Mouse (Mus musculus): Measurements from ENCODE around the gene Ttc7b. TPM values are rescaled to one million over a fixed set of nuclear protein-coding genes. Genes with fewer than 3 reads are reported as not detected.

Gene Ttc7b
- total and polyA plus RNA-seq, 3 experiments: 11.7 to 23.7 TPM; not detected in 1

DNA sequence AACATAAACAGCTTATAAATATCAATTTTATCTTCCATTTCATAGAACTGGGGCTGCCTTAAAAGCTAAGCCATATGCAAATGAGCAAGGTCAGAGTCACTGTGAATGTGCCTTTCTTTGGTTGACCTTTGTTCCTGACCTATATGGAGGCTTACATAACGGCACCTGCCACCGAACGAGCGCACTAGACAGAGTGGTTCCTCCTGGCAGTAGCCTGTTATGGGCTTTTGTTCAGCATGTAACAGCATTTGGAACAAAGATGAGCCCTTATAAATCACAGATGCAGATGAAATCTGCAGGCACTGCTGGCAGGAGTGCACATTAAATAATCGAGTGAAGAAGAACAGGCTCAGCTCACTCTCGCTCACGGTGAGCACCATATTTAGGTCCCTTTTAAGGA, 179.0 kb downstream of the Ttc7b start:
- Histone ChIP-seq H3K9me3 (replicated peaks; ENCODE audit: insufficient read depth, low read length) (no peaks in the 10 kb centered on the region), H3K27ac (ENCODE audit: control insufficient read depth, low read depth, low read length) (no peak overlapping the region), H3K9ac (ENCODE audit: control insufficient read depth, low read depth, low read length, poor library complexity, severe bottlenecking) (no peak overlapping the region), H3K79me2 (ENCODE audit: control insufficient read depth, insufficient read depth, low read length, poor library complexity) (no peaks in the 10 kb centered on the region), H3K4me1 (ENCODE audit: control insufficient read depth in 1 of 2, insufficient read depth in 2 of 2, low read length in 2 of 2) (peaks cover 3 to 9% of the 10 kb centered on the region in 2 experiments), H3K4me3 (ENCODE audit: control insufficient read depth in 1 of 2, insufficient read depth in 1 of 2, low read depth in 2 of 2, low read length in 2 of 2) (no peak overlapping the region), H3K27me3 (ENCODE audit: control insufficient read depth in 1 of 2, insufficient read depth in 2 of 2, low read length in 2 of 2) (no peaks in the 10 kb centered on the region), H3K36me3 (ENCODE audit: control insufficient read depth in 1 of 2, insufficient read depth in 2 of 2, low read length in 2 of 2) (no peaks in the 10 kb centered on the region; a peak in 1 of 4 replicates)
- DNase-seq (ENCODE audit: low read depth, low spot score): no peak
- TF ChIP-seq ZMIZ1 (IDR thresholded peaks at IDR 0.05; ENCODE audit: low read depth, low read length) (no peak), E2F4 (IDR thresholded peaks at IDR 0.05; ENCODE audit: borderline replicate concordance, low read depth, low read length) (no peak), SMC3 (IDR thresholded peaks at IDR 0.05; ENCODE audit: low read depth, low read length) (no peak), HCFC1 (IDR thresholded peaks at IDR 0.05; ENCODE audit: low read depth, low read length) (no peak), USF2 (IDR thresholded peaks at IDR 0.05; ENCODE audit: borderline replicate concordance in 1 of 2, insufficient read depth in 1 of 2, low read depth in 1 of 2, low read length in 2 of 2) (no peak), MYC (IDR thresholded peaks at IDR 0.05; ENCODE audit: low read depth, low read length) (no peak), POLR2A (IDR thresholded peaks at IDR 0.05; ENCODE audit: control insufficient read depth in 1 of 2, insufficient read depth in 1 of 2, low read depth in 1 of 2, low read length in 2 of 2, poor library complexity in 1 of 2) (no peak), ELF1 (IDR thresholded peaks at IDR 0.05; ENCODE audit: low read depth, low read length) (no peak), TCF12 (IDR thresholded peaks at IDR 0.05; ENCODE audit: low read depth, low read length) (no peak), GATA1 (IDR thresholded peaks at IDR 0.05; ENCODE audit: low read depth, low read length) (no peak), ZNF384 (IDR thresholded peaks at IDR 0.05; ENCODE audit: low read depth, low read length) (no peak), MYB (IDR thresholded peaks at IDR 0.05; ENCODE audit: low read depth, low read length) (no peak), MEF2A (IDR thresholded peaks at IDR 0.05; ENCODE audit: extremely low read depth, insufficient replicate concordance, low read depth, low read length, poor library complexity, severe bottlenecking) (no peak), POLR2AphosphoS5 (IDR thresholded peaks at IDR 0.05; ENCODE audit: borderline replicate concordance, low read depth, low read length) (no peak), MAX (IDR thresholded peaks at IDR 0.05; ENCODE audit: low read length) (no peak), MXI1 (IDR thresholded peaks at IDR 0.05; ENCODE audit: low read depth, low read length) (no peak), CTCF (IDR thresholded peaks at IDR 0.05 in 2 of 3, conservative IDR thresholded peaks at IDR 0.05 in 1 of 3; ENCODE audit: control insufficient read depth in 1 of 3, insufficient read depth in 1 of 3, low read depth in 2 of 3, low read length in 3 of 3, poor library complexity in 1 of 3, severe bottlenecking in 1 of 3) (no peak), RAD21 (IDR thresholded peaks at IDR 0.05; ENCODE audit: low read depth, low read length) (no peak), NRF1 (IDR thresholded peaks at IDR 0.05; ENCODE audit: insufficient read depth, low read depth, low read length, poor library complexity, severe bottlenecking) (no peak)

DNA sequence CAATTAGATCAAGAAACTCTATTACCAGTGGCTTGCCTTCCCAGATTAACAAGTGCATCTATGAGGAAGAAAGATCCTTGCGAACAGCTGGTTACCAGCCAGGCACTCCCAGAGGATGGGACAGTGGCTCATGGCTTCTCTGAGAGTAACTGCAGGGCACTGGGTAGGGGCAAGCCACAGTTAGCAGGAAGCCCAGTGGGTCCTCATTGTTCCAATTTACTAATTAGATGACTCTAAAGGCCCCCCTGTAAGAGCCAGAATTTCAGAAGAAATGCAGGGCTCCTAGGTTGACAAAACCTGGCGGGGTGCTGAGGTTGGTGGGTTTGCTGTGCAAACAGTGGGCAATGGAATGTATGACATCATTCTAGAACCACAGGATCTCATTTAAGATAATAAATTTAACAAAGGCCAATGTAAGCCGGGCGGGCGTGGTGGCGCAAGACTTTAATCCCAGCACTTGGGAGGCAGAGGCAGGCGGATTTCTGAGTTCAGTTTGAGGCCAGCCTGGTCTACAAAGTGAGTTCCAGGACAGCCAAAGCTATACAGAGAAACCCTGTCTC, 179.6 kb downstream of the Ttc7b start:
- Histone ChIP-seq H3K9ac (ENCODE audit: control insufficient read depth, low read depth, low read length, poor library complexity, severe bottlenecking) (no peak overlapping the region), H3K4me3 (ENCODE audit: control insufficient read depth in 1 of 2, insufficient read depth in 1 of 2, low read depth in 2 of 2, low read length in 2 of 2) (no peak overlapping the region), H3K9me3 (replicated peaks; ENCODE audit: insufficient read depth, low read length) (no peaks in the 10 kb centered on the region), H3K27me3 (ENCODE audit: control insufficient read depth in 1 of 2, insufficient read depth in 2 of 2, low read length in 2 of 2) (no peaks in the 10 kb centered on the region), H3K4me1 (ENCODE audit: control insufficient read depth in 1 of 2, insufficient read depth in 2 of 2, low read length in 2 of 2) (peaks cover 5 to 15% of the 10 kb centered on the region in 2 experiments), H3K36me3 (ENCODE audit: control insufficient read depth in 1 of 2, insufficient read depth in 2 of 2, low read length in 2 of 2) (peaks cover 0 to 5% of the 10 kb centered on the region in 2 experiments; a peak in 2 of 4 replicates), H3K79me2 (ENCODE audit: control insufficient read depth, insufficient read depth, low read length, poor library complexity) (no peaks in the 10 kb centered on the region), H3K27ac (ENCODE audit: control insufficient read depth, low read depth, low read length) (no peak overlapping the region)
- no peak for TF ChIP-seq MXI1 (IDR thresholded peaks at IDR 0.05; ENCODE audit: low read depth, low read length)
- no peak for TF ChIP-seq UBTF (IDR thresholded peaks at IDR 0.05; ENCODE audit: borderline replicate concordance, insufficient read depth, low read depth, low read length)
- DNase-seq (ENCODE audit: low read depth, low spot score): no peak
